Mouse (Mus musculus) liver, embryonic 13.5 days (tissue): ENCODE measurements around the gene Emp2. TPM values are rescaled to one million over a fixed set of nuclear protein-coding genes. Genes with fewer than 3 reads are reported as not detected.
"Not testable (repeated sequence)": the region's sequence is repeated elsewhere in the genome, so short reads cannot be mapped to it uniquely, and the experiment has no call there.

Experiments used
- ATAC-seq: fragments of 200-750 bp; cut with Nextera tagmentation; 2 replicates; pipeline ENCODE4 v1.8.0; 2017; ENCODE audit warnings: low read depth, mild to moderate bottlenecking, moderate number of reproducible peaks, moderate library complexity
- DNase-seq: peaks from one replicate; pipeline ENCODE4 v3.0.0; 2022
- H3K27ac ChIP-seq: fragments of 300-500 bp; sonication (generic); 2 replicates; pipeline ENCODE4 v1.5.1; 2015; ENCODE audit warnings: moderate library complexity, mild to moderate bottlenecking, inconsistent platforms
- H3K27me3 ChIP-seq: fragments of 300-500 bp; sonication (generic); 2 replicates; pipeline ENCODE4 v1.6.1; 2015; ENCODE audit warnings: mild to moderate bottlenecking, inconsistent platforms
- H3K36me3 ChIP-seq: fragments of 300-500 bp; sonication (generic); 2 replicates; pipeline ENCODE4 v1.6.1; 2015; ENCODE audit warnings: mild to moderate bottlenecking, inconsistent platforms
- H3K4me1 ChIP-seq: fragments of 300-500 bp; sonication (generic); replicated peaks from 2 replicates; pipeline ENCODE4 v1.6.1; 2015; ENCODE audit warnings: inconsistent platforms
- H3K4me2 ChIP-seq: fragments of 300-500 bp; sonication (generic); 2 replicates; pipeline ENCODE4 v1.6.1; 2015; ENCODE audit warnings: inconsistent platforms, mild to moderate bottlenecking, moderate library complexity
- H3K4me3 ChIP-seq: fragments of 300-500 bp; sonication (generic); replicated peaks from 2 replicates; pipeline ENCODE4 v1.5.1; 2015; ENCODE audit warnings: mild to moderate bottlenecking, inconsistent platforms
- H3K9ac ChIP-seq: fragments of 300-500 bp; sonication (generic); 2 replicates; pipeline ENCODE4 v1.6.1; 2015; ENCODE audit warnings: mild to moderate bottlenecking, inconsistent platforms
- H3K9me3 ChIP-seq: fragments of 300-500 bp; sonication (generic); replicated peaks from 2 replicates; pipeline ENCODE4 v1.6.1; 2016; ENCODE audit warnings: inconsistent platforms
- WGBS: fragments of 180-500 bp; shearing (Covaris S2); methylation state at CpG from one replicate; pipeline ENCODE4 v1.1.7; 2015; ENCODE audit not compliant: insufficient replicate concordance; 5-methylcytosine and 5-hydroxymethylcytosine counted together
- microRNA-seq: library from miRNA; unstranded; fragments of <30 nt; microRNA quantifications from one replicate; pipeline ENCODE4, GENCODE M21; 2016
- polyA plus RNA-seq: library from polyadenylated mRNA; unstranded; fragments of >200 nt; fragmentation: Nextera tagmentation; extraction: Ambion mirVana; gene quantifications from 2 replicates; pipeline ENCODE4 v1.2.1, GENCODE M21; 2015

The Emp2 gene
- polyA plus RNA-seq, 1 experiment from 2014 or later, result 4.4 TPM

- Histone ChIP-seq H3K36me3 (no peaks in the 10 kb centered on the region), H3K9me3 (no peaks in the 10 kb centered on the region), H3K27me3 (no peaks in the 10 kb centered on the region), H3K9ac (no peak overlapping the region), H3K4me1 (no peaks in the 10 kb centered on the region), H3K4me2 (no peak overlapping the region), H3K27ac (no peak overlapping the region), H3K4me3 (no peak overlapping the region)
- ATAC-seq (no peak), DNase-seq (no peak)
- 38% methylated on average over 9 of the region's 9 CpGs for WGBS
These were observed 27.1 kb downstream of the Emp2 start for GRCm38 (mm10) chr16:10286513-10287268.

- H3K9ac ChIP-seq, result no peak overlapping the region
- DNase-seq (no peak), ATAC-seq (no peak)
- H3K4me1 ChIP-seq, result no peaks in the 10 kb centered on the region
- no peak overlapping the region for H3K27ac ChIP-seq
- no peaks in the 10 kb centered on the region for H3K9me3 ChIP-seq
- no peak overlapping the region for H3K4me3 ChIP-seq
- H3K36me3 ChIP-seq, result no peaks in the 10 kb centered on the region
- H3K4me2 ChIP-seq, result no peak overlapping the region
- WGBS, result 60% methylated on average over 3 of the region's 3 CpGs
- no peaks in the 10 kb centered on the region for H3K27me3 ChIP-seq
These were observed 31.9 kb downstream of the Emp2 start for GRCm38 (mm10) chr16:10281890-10282289.

DNA sequence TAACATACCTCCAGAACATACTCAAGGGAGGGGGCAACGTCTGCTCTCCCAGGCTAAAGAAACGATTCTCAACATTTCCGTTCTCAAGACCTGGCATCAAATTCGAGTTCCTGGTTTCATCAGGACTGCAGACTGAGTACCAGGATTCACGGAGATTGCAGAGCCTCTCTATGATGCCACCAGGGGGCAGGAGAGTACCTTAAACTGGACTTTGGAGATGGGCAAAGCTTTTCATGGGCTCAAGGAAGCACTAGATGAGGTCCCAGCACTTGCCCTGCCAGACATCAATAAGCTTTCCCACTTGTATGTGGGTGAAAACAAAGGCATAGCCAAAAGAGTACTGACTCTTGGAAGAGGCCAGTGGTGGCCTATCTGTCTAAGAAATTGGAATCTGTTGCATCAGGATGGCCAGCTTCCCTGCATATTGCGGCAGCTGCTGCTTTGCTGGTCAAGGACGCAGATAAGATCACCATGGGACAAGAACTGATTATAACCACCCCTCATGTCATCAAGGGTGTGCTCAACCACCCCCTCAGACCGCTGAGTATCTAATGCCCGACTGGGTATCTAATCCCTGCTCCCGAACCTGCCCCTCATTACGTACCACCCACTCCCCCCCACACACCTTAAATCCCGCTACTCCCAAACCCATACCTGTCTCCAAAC lies 33.3 kb downstream of the Emp2 start:
- Histone ChIP-seq H3K4me1 (no peaks in the 10 kb centered on the region), H3K9ac (no peak overlapping the region), H3K27me3 (no peaks in the 10 kb centered on the region), H3K4me3 (no peak overlapping the region), H3K27ac (no peak overlapping the region), H3K36me3 (no peaks in the 10 kb centered on the region), H3K9me3 (no peaks in the 10 kb centered on the region), H3K4me2 (no peak overlapping the region)
- 39% methylated on average over 12 of the region's 12 CpGs for WGBS
- ATAC-seq, result no peak
- peak; percentile 31 for DNase-seq

GRCm38 (mm10) chr16:10276778-10277177 lies 37.0 kb downstream of the Emp2 start:
- H3K4me2 ChIP-seq, H3K4me3 ChIP-seq, H3K36me3 ChIP-seq, H3K27me3 ChIP-seq, DNase-seq, H3K9ac ChIP-seq, H3K9me3 ChIP-seq, H3K27ac ChIP-seq, ATAC-seq, H3K4me1 ChIP-seq: not testable (repeated sequence)
- WGBS, result 67% methylated on average over 5 of the region's 5 CpGs

GRCm38 (mm10) chr16:10274465-10274864 lies 39.3 kb downstream of the Emp2 start:
- Histone ChIP-seq H3K27ac (no peak overlapping the region), H3K4me1 (no peaks in the 10 kb centered on the region), H3K36me3 (no peaks in the 10 kb centered on the region), H3K27me3 (no peaks in the 10 kb centered on the region), H3K4me2 (no peak overlapping the region), H3K9me3 (no peaks in the 10 kb centered on the region), H3K4me3 (no peak overlapping the region), H3K9ac (no peak overlapping the region)
- DNase-seq, result no peak
- WGBS, result 44% methylated on average over 4 of the region's 4 CpGs
- ATAC-seq, result no peak

GRCm38 (mm10) chr16:10272256-10272655 lies 41.5 kb downstream of the Emp2 start:
- H3K4me2 ChIP-seq, result no peak overlapping the region
- H3K27ac ChIP-seq, result no peak overlapping the region
- no peak overlapping the region for H3K9ac ChIP-seq
- ATAC-seq, result no peak
- DNase-seq, result no peak
- no peaks in the 10 kb centered on the region for H3K27me3 ChIP-seq
- H3K4me3 ChIP-seq, result no peak overlapping the region
- no peaks in the 10 kb centered on the region for H3K36me3 ChIP-seq
- H3K4me1 ChIP-seq, result no peaks in the 10 kb centered on the region
- H3K9me3 ChIP-seq, result no peaks in the 10 kb centered on the region
- WGBS, result 14% methylated on average over 3 of the region's 3 CpGs

GRCm38 (mm10) chr16:10253993-10254392 lies 59.8 kb downstream of the Emp2 start:
- 64% methylated on average over 1 of the region's 1 CpGs for WGBS
- no peaks in the 10 kb centered on the region for H3K36me3 ChIP-seq
- H3K9me3 ChIP-seq, result no peaks in the 10 kb centered on the region
- H3K4me3 ChIP-seq, result no peak overlapping the region
- H3K27me3 ChIP-seq, result no peaks in the 10 kb centered on the region
- ATAC-seq, result no peak
- no peak overlapping the region for H3K27ac ChIP-seq
- H3K4me2 ChIP-seq, result no peak overlapping the region
- no peak overlapping the region for H3K9ac ChIP-seq
- H3K4me1 ChIP-seq, result no peaks in the 10 kb centered on the region
- DNase-seq, result no peak

DNA sequence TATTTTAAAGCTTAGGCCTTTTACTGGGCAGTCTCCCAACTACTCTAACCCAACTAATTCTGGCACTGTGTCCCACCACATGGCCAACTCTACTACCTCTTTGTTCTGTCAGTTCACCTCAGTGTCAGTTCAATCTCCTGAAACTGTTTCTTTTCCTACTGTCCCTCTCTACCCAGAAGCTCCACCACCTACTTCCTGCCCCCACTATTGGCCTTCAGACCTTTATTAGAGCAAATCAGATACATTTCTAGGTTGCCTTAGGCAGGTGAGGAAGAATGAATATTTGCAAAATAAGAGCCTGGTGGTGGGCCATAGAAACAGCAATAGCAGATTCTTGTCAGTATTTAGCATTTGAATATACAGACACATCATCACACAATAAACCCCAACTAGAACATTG lies 77.2 kb downstream of the Emp2 start:
- no peaks in the 10 kb centered on the region for H3K9me3 ChIP-seq
- ATAC-seq, result no peak
- no peaks in the 10 kb centered on the region for H3K36me3 ChIP-seq
- no peaks in the 10 kb centered on the region for H3K27me3 ChIP-seq
- H3K4me2 ChIP-seq, result no peak overlapping the region
- no peak overlapping the region for H3K4me3 ChIP-seq
- no peak overlapping the region for H3K9ac ChIP-seq
- DNase-seq, result no peak
- H3K4me1 ChIP-seq, result no peaks in the 10 kb centered on the region
- no peak overlapping the region for H3K27ac ChIP-seq

Small RNA genes lying within 50 kb of the gene (microRNA-seq; reads per million reads assigned to microRNA genes)
- not detected for gene Gm22932

Other genes with a start within 250 kb of the Emp2 start
- 1.0 and 1.5 TPM in 2 replicates for gene Rpl39l, start 143.7 kb downstream of the Emp2 start, polyA plus RNA-seq
- 0.22 and 0.38 TPM in 2 replicates for gene Atf7ip2, start 121.3 kb downstream of the Emp2 start, polyA plus RNA-seq
- gene Tekt5, start 81.5 kb upstream of the Emp2 start, polyA plus RNA-seq, result 0.08 and 0.15 TPM in 2 replicates
- 41.0 and 44.8 TPM in 2 replicates for gene Nubp1, start 98.0 kb upstream of the Emp2 start, polyA plus RNA-seq
- 0.81 and 0.92 TPM in 2 replicates for gene Tvp23a, start 133.4 kb upstream of the Emp2 start, polyA plus RNA-seq
- 0.02 and 0.05 TPM in 2 replicates for gene Ciita, start 166.1 kb upstream of the Emp2 start, polyA plus RNA-seq
- gene Dexi, start 229.1 kb upstream of the Emp2 start, polyA plus RNA-seq, result 3.0 and 3.5 TPM in 2 replicates
- gene Clec16a, start 231.4 kb upstream of the Emp2 start, polyA plus RNA-seq, result 12.8 and 14.1 TPM in 2 replicates